Mouse (Mus musculus) adrenal gland, postnatal 4 days (tissue): Measurements from ENCODE around the gene Pou3f3. TPM values are rescaled to one million over a fixed set of nuclear protein-coding genes. Genes with fewer than 3 reads are reported as not detected.

Source experiments
- DNase-seq, 2 experiments: peaks; one replicate each; pipeline ENCODE4 v3.0.0; 2021 to 2022; ENCODE audit warnings: low spot score in 2 of 2, mixed read lengths in 2 of 2
- long read RNA-seq, 2 experiments: library from polyadenylated mRNA; stranded (forward); transcript quantifications; one replicate each; pipeline ENCODE4 v2.0.0; 2021
- total RNA-seq, 2 experiments: library from RNA; stranded (reverse); gene quantifications; 2 replicates each; pipeline ENCODE4 v1.2.3; 2021

The Pou3f3 gene
- total RNA-seq: 1 to 10 TPM in 1 of 2 experiments, under 1 TPM in 1; 0.68 to 6.3 TPM
- long read RNA-seq, experiment 1: 0 reads
- long read RNA-seq, experiment 2, full-length matches to known transcripts: 6 of 6 reads
- long read RNA-seq, experiment 2, partial matches to known transcripts: 0 of 6 reads
- long read RNA-seq, experiment 2, other reads (novel, unspliced or antisense): 0 of 6 reads

GRCm38 (mm10) chr1:42695578-42695915 lies at the start of gene Pou3f3:
Pou3f3 (plus strand) TSS chr1:42695768.
- DNase-seq: no peak

- no peak for DNase-seq
Measured at GRCm38 (mm10) chr1:42648366-42648935, 47.1 kb upstream of the Pou3f3 start.

DNA sequence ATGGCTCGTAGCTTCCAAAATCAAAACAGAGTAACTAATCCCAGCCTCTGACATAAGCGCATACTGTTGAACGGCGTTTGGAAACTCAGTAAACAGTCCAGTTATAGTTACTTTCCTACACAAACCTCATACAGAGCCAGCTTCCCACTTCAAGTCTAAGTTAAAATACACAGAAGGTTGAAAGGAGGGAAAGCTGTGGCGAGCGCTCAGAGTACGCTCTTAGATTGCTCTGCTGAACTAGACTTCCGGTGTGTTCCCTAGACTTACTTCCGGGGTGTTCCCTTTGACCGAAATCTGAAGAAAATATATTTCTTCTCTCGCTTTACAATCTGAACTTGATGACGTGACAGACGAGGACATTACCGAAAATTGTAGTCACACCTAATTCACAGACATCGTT lies 44.1 kb upstream of the Pou3f3 start:
- no peak for DNase-seq

DNA sequence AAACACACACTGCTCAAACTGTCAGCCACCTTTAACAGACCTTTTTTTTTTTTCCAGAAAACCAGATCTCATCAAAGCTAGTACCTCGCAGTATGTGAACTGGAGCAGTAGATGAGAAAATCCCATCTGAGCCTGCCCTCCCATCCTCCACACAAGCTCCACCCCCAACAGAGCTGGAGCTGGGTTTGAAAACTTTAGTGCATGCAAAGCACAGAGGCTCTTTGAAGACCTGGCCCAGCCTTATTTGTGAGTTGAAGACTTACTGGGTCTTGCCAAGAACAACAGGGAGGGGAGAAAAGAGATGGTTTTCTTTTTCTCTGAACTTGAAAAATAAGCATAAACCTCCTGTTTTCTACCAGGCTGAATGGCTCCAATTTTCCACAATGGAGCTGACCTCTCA lies 28.0 kb upstream of the Pou3f3 start:
- no peak for DNase-seq

DNA sequence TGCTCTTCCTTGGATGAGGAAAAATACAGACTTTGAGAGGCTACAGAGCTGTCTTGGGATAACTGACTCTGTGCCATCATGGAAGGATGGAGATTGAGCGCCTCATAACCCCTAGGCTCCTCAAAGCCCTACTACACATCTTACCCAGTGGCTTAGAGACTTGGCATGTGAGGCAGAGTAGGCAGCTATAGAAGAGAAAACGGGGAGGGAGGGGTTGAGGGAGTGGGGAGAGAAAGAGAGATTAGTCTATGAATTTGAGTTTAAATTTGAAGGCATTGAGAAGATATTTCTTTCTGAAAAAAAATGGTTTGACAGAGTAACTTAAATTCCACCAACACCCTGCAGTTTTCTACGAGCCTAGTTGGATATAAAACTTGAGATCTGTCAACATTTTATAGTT lies 14.9 kb upstream of the Pou3f3 start:
- no peak for DNase-seq

DNA sequence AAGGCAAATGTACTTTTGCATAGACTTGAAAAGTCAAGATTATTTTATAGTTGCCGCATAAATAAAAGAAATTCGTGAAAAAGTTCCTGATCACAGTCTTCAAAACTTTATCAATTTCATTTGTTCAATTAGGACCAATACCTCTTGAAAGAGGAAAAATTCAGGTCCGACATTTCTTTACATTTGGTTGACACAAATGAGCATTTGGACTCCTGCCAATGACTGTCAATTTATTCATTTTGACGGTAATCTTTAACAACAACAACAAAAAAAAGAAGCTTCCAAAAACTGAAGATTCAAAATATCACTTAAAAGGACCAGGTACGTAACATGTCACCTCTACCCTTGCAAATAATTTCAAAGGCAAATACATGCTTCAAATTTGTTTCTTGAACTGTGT lies 13.8 kb upstream of the Pou3f3 start:
- no peak for DNase-seq

- DNase-seq: no peak
Measured at GRCm38 (mm10) chr1:42683861-42684260, 11.7 kb upstream of the Pou3f3 start.

GRCm38 (mm10) chr1:42684345-42684744 lies 11.2 kb upstream of the Pou3f3 start:
- no peak for DNase-seq

GRCm38 (mm10) chr1:42684783-42685182 lies 10.8 kb upstream of the Pou3f3 start:
- DNase-seq: no peak

DNA sequence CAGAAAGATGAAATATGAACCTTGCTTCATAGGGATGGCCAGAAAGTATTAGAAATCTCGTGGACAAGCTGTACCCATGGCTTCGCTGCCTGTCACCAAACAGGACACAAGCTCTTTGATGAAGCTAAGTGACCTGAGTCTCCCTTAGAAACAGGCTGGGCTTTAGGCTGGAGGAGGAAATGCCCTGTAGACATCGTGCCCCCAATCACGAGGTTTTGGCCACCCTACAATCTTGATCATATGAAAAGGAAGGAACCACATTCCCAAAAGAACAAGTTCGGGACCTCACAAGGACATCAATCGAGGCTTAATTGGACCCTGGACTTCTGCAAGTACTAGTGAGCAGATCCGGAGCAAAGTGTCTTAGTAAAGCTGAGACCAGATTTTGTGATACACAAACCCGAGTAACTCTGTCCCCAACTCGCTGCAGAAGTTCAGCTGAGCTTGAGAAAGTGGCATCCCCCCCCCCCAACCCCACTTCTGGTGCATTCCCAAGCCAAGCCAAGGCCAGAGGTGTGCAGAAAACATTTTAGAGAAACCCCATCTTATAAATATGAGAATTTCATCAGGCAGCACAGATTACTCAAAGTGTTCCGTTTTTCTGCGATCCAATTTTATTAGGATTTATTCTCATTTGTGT lies 10.1 kb upstream of the Pou3f3 start:
- DNase-seq: no peak

GRCm38 (mm10) chr1:42686194-42687131 lies 9.1 kb upstream of the Pou3f3 start:
- no peak for DNase-seq

- DNase-seq: no peak
Measured at GRCm38 (mm10) chr1:42687271-42687670, 8.3 kb upstream of the Pou3f3 start.

DNA sequence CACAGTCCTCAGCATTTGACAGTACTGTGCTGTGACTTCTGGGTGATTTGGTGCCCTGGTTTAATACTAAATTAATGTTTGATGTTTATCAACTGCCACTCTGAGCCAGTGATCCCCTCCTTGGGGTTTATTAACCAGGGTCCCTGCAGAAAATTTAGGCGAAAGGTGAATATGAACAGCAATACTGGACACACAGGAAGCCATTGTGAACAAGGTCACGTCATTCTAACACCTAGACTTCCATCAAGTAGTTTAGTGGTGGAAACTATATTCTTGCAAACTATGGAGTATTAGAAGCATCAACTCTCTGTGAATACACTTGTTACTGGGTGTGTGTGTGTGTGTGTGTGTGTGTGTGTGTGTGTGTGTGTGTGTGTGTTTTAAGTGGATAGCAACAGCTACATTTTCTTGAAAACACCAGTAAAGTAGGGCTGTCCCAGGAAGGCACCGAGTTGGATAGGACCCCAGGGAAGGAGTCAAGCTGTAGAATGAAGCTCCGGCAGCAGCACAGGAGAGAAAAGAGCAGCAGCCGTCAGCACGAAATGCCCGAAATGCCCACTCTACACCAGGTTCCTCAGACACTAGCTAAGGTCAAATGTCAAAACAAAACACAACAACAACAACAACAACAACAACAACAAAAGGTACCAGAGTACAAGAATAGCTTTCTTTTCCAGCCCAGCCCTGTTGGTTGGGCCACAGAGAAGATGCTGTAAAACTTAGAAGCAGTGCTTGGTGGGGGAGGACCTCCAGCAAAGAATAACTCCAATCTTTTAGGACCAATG lies 7.6 kb upstream of the Pou3f3 start:
- DNase-seq: no peak

DNA sequence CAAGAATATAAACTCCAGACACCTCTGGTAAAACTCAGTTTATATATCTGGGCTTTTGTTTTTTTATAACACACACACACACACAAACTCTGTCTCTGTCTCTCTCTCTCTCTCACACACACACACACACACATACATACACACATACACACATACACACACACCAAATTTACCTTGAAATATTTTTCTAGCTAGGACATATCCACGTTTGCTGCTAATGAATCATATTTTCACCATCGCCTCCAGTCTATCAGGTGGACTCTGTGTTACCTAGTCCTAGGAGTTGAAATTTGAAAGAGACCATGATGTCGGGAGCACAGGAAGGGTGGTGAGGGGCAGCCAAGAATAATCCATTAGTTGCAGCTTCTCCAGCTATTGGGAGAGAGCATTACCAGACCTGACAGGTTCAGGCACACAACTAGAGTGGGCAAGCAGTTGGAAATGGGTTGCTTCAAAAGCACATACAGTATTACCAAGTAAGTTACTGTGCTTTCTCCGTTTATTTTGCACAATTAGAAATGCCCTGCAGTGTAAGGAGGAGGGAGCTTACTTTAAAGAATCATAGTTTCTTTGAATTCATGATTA lies 6.9 kb upstream of the Pou3f3 start:
- no peak for DNase-seq

GRCm38 (mm10) chr1:42690024-42690575 lies 5.5 kb upstream of the Pou3f3 start:
- DNase-seq: no peak

DNA sequence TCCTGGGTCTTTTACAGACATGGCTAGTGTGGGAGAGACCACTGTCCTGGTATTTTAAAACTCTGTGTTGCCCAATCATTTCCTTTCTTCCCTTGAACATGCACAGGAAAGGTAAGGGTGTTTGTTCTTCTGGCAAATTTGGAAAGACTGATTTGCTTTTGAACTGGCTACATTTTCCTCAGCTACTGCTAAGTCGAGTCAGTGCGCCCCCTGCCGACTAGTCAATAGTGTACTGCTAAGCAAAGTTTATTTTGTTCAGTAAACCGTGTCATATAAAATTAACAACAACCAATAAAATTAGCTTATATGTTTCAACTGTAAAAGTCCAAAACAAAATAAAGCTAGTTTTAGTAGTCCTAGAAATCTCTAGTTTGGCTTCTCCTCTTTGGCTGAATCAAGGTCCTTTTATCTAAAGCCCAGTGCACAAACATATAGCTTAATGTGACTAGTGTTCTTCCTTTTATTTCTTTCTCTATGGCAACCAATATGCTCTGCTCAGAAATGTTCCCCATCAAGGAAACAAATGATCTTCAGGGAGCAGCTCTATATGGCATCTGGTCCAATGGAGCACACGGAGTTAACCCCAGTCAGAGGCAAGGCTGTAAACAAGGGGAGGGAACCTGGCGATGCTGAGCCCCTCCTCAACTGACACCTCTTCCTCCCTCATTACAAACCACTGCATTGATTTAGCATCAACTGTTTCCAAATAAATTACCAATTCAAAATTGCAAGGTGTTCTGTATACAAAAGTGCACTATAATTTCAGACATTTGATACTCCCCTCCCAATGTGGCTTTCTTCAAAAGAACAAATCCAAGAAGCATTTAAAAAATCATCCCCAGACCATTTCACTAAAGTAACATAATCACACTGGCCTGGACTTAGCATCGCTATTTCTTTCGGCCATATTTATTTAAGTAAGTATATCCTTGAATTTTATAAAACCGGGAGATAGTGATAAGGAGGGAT lies 4.1 kb upstream of the Pou3f3 start:
- DNase-seq: no peak

DNA sequence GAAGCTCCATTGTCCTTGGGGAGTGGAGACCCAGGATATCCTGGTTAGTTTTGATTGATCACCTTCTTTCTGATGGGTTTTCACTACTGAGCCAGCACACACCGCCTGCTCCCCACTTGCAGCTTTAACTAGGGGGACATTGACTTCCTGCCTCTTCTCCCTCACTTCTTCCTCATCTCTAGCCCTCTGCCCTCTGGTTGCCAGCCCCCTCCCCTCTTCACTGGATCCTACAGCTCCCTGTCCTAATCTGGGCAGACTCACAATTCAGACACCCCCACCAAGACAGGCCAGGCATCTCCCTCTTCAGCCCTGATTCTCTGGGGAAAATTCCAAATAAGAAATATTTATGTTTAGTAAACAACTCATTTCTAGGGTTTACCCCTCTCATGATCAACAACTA lies 3.3 kb upstream of the Pou3f3 start:
- DNase-seq: no peak

DNA sequence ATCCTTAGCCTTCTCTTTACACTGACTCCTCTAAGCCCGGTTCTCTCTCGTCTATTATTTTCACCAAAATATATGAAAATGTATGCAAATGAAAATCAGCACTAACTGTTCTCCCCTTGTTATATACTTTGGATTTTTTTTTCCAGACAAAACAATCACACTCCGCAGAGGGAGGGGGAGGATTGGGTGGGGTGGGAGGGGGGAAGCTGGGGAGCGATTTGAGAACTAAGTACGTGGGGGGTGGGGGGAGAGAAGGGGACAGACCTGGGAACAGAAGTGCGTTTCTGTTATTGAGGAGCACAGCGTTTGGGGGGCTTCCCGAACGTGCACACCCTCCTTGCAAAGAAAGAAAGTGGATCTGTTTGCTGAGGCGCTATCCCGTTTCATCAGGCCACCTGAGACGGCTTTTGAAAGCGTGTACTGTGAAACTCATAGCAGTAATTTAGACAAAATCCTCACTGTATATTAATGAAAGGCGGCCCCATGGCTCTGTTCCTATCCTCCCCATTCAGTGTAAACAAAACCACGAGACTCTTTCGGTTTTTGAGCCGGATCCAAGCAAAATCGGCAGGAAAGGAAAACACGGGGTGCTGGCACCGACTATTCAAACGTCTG lies 2.4 kb upstream of the Pou3f3 start:
- no peak for DNase-seq

DNA sequence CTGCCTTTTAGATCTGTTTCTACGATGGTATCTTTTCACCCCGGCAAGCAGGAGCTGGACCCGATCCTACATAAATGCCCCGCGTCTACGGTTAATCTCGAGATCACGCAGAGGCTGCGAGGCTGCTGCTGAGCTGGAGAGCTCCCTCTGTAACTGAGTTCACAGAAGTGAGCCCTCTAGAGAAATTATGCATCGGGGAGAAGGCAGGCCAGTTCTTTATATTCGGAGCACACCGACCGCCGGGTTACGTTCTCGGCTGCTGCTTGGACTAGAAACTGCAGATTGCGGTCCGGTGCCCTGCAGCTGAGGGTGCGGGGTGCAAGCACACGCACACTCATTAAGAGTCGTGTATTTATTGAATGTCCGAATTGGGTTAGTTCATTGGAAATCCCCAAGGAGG lies 1.7 kb upstream of the Pou3f3 start:
- DNase-seq: no peak
